Mouse (Mus musculus) lung, embryonic 14.5 days (tissue): Measurements from ENCODE around the gene Stoml1. TPM values are rescaled to one million over a fixed set of nuclear protein-coding genes. Genes with fewer than 3 reads are reported as not detected.
A peak's percentile ranks its signal among the peaks of the same experiment; 100 is the strongest.

Experiments
- ATAC-seq: fragments of 200-750 bp; cut with Nextera tagmentation; 2 replicates; pipeline ENCODE4 v1.8.0; 2017; ENCODE audit warnings: mild to moderate bottlenecking, moderate TSS enrichment, moderate library complexity; ENCODE audit not compliant: insufficient read depth
- DNase-seq: peaks from one replicate; pipeline ENCODE4 v3.0.0-alpha.2; 2015
- H3K27ac ChIP-seq: fragments of 300-500 bp; sonication (generic); 2 replicates; pipeline ENCODE4 v1.5.1; 2014; ENCODE audit warnings: low read depth, mild to moderate bottlenecking, moderate library complexity
- H3K27me3 ChIP-seq: fragments of 300-500 bp; sonication (generic); 2 replicates; pipeline ENCODE4 v1.6.1; 2014; ENCODE audit warnings: low read length, control low read depth; ENCODE audit not compliant: insufficient read depth
- H3K36me3 ChIP-seq: fragments of 300-500 bp; sonication (generic); 2 replicates; pipeline ENCODE4 v1.6.1; 2014; ENCODE audit warnings: control low read depth; ENCODE audit not compliant: insufficient read depth
- H3K4me1 ChIP-seq: fragments of 300-500 bp; sonication (generic); 2 replicates; pipeline ENCODE4 v1.6.1; 2014; ENCODE audit warnings: antibody characterized with exemption, control low read depth; ENCODE audit not compliant: insufficient read depth
- H3K4me2 ChIP-seq: fragments of 300-500 bp; sonication (generic); 2 replicates; pipeline ENCODE4 v1.6.1; 2014; ENCODE audit warnings: mild to moderate bottlenecking
- H3K4me3 ChIP-seq: fragments of 300-500 bp; sonication (generic); 2 replicates; pipeline ENCODE4 v1.5.1; 2014; ENCODE audit warnings: low read depth, low read length
- H3K9ac ChIP-seq: fragments of 300-500 bp; sonication (generic); 2 replicates; pipeline ENCODE4 v1.6.1; 2014
- H3K9me3 ChIP-seq: fragments of 300-500 bp; sonication (generic); 2 replicates; pipeline ENCODE4 v1.6.1; 2016; ENCODE audit warnings: low read depth, low read length, control low read depth
- CTCF ChIP-seq: IDR thresholded peaks from 2 replicates; pipeline ENCODE4 v1.5.1; 2016; ENCODE audit warnings: antibody characterized with exemption, low read depth
- WGBS: fragments of 180-500 bp; shearing (Covaris S2); extraction: QIAGEN DNeasy Blood & Tissue Kit; methylation state at CpG from one replicate; pipeline ENCODE4 v1.1.7; 2014; 5-methylcytosine and 5-hydroxymethylcytosine counted together
- polyA plus RNA-seq: library from polyadenylated mRNA; unstranded; fragments of >200 nt; fragmentation: Nextera tagmentation; extraction: Ambion mirVana; gene quantifications from 2 replicates; pipeline ENCODE4 v1.2.1, GENCODE M21; 2014

Stoml1 gene
- polyA plus RNA-seq, 1 experiment from 2014 or later: 27.1 TPM

DNA sequence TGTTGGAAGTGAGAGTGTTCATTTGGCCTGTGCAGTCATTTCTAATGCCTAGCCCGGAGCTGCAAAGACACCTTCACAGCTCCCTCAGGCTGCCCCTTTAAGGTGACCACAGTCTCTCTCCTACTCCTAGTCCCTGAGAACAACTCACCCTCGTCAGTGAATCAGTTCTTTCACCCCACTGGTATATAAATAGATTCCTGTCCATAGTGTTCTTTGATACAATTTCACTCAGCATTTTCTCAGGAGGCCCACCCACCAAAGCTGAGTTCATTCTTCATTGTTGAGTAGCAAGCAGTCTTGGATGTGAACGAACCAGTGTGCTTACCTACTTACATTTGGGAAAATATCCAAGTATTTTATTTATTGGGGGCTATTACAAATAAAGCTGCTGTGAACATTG is 21.7 kb downstream of the Stoml1 start:
- no peak overlapping the region for H3K9ac ChIP-seq
- no peaks in the 10 kb centered on the region for H3K27me3 ChIP-seq
- H3K36me3 ChIP-seq: no peaks in the 10 kb centered on the region
- WGBS: 27% methylated on average over 3 of the region's 3 CpGs
- H3K4me2 ChIP-seq: peak overlapping the region; percentile 42; the same call in 1 of the 2 replicates
- 0 out of 2 replicates have a peak, but pooled peaks have one; percentile 7 for ATAC-seq
- peak overlapping the region; percentile 77 for H3K27ac ChIP-seq
- peaks cover 14% of the 10 kb centered on the region for H3K4me1 ChIP-seq
- H3K4me3 ChIP-seq: no peak overlapping the region
- TF ChIP-seq CTCF: no peak
- DNase-seq: no peak
- no peaks in the 10 kb centered on the region for H3K9me3 ChIP-seq

DNA sequence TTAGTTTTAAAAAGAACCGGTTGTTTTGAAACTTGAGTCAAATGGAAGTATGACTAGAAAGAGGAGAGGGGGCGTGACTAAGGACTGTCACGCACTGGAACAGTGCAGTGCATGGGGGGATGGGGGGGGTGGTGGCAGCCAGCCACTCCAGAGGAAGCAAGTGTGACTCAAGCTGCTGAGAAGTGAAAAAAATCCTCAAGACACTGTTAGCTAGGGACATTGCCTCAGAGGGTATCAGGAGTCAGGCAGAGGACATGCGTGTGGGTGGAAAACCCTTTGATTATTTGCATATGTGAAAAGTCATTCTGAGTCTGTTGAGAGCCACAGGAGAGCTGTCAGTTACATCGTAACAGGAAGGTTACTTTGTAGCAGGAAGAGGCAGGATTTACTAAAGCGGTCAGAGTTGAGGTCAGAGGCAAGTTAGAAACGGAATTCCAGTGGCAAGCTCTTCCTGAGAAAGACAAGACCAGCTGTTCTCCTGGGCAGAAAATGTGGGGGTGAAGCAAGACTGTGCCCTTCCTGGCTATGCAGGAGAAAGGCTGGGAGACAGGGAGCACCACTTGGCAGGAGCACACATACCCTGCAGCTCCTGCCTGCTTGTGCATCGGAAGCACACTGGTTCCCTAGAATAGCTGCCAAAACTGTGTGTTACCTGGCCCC is 22.3 kb downstream of the Stoml1 start:
- Histone ChIP-seq H3K36me3 (no peaks in the 10 kb centered on the region), H3K4me2 (peak overlapping the region; percentile 42), H3K27me3 (no peaks in the 10 kb centered on the region), H3K4me1 (peaks cover 14% of the 10 kb centered on the region), H3K9me3 (no peaks in the 10 kb centered on the region), H3K27ac (peak overlapping the region; percentile 77), H3K4me3 (no peak overlapping the region), H3K9ac (peak overlapping the region; percentile 3; the same call in 1 of the 2 replicates)
- ATAC-seq: peak; percentile 92
- peak; percentile 83 for DNase-seq
- TF ChIP-seq CTCF: no peak
- 3% methylated on average over 8 of the region's 8 CpGs for WGBS

GRCm38 (mm10) chr9:58275797-58276196 is 22.8 kb downstream of the Stoml1 start:
- TF ChIP-seq CTCF: 0 out of 2 replicates have a peak, but pooled peaks have one; percentile 4
- no peak overlapping the region for H3K4me3 ChIP-seq
- WGBS: 65% methylated on average over 3 of the region's 3 CpGs

DNA sequence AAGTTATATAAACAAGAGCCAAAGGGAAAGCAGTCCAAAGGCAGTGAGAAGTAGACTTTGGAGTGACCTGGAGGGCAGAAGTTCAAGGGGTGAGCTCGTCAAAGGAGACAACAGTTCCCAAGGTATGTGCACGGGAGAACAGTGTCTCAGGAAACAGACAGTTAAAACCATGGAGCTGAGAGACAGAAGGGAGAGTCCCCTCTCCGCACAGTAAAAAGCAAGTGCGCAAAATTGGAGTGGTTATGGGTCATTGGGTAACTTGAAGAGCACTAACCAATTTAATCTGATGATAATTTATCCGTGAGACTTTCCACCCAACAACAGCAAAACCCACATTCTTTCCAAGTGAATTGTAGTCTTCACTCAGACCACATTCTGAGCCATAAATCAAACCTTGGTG is 23.4 kb downstream of the Stoml1 start:
- no peak for ATAC-seq
- no peaks in the 10 kb centered on the region for H3K27me3 ChIP-seq
- H3K4me1 ChIP-seq: peaks cover 14% of the 10 kb centered on the region
- no peak for TF ChIP-seq CTCF
- no peaks in the 10 kb centered on the region for H3K36me3 ChIP-seq
- H3K4me2 ChIP-seq: no peak overlapping the region
- 61% methylated on average over 5 of the region's 5 CpGs for WGBS
- no peak overlapping the region for H3K27ac ChIP-seq
- no peak overlapping the region for H3K4me3 ChIP-seq
- DNase-seq: no peak
- no peaks in the 10 kb centered on the region for H3K9me3 ChIP-seq
- H3K9ac ChIP-seq: no peak overlapping the region

More at GRCm38 (mm10) chr9:58275797-58276196, 22.8 kb downstream of the Stoml1 start:
- H3K36me3 ChIP-seq: no peaks in the 10 kb centered on the region
- H3K4me2 ChIP-seq: peak overlapping the region; percentile 42
- DNase-seq (no peak), ATAC-seq (no peak)
- peak overlapping the region; percentile 3; the same call in 1 of the 2 replicates for H3K9ac ChIP-seq
- H3K27me3 ChIP-seq: no peaks in the 10 kb centered on the region
- H3K27ac ChIP-seq: peak overlapping the region; percentile 77
- H3K9me3 ChIP-seq: no peaks in the 10 kb centered on the region
- H3K4me1 ChIP-seq: peaks cover 14% of the 10 kb centered on the region

DNA sequence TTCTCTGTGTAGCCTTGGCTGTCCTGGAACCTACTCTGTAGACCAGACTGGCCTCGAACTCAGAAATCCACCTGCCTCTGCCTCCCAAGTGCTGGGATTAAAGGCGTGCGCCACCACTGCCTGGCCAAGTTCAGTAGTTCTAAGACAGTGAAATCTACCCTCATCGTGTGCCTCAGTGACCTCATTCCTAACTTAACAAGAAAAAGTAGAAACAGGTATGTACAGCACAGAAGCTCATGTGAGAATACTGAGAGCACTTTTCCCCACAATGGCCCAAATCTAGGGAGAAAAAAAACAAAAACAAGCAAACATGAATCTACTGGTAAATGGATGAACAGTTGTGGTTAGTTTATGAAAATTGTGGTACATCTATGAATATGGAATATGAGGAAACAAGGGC is 25.3 kb downstream of the Stoml1 start:
- no peak overlapping the region for H3K27ac ChIP-seq
- DNase-seq (no peak), ATAC-seq (no peak)
- peaks cover 14% of the 10 kb centered on the region for H3K4me1 ChIP-seq
- no peak for TF ChIP-seq CTCF
- H3K4me2 ChIP-seq: no peak overlapping the region
- H3K9ac ChIP-seq: no peak overlapping the region
- no peak overlapping the region for H3K4me3 ChIP-seq
- no peaks in the 10 kb centered on the region for H3K9me3 ChIP-seq
- no peaks in the 10 kb centered on the region for H3K27me3 ChIP-seq
- no peaks in the 10 kb centered on the region for H3K36me3 ChIP-seq
- 90% methylated on average over 4 of the region's 4 CpGs for WGBS

DNA sequence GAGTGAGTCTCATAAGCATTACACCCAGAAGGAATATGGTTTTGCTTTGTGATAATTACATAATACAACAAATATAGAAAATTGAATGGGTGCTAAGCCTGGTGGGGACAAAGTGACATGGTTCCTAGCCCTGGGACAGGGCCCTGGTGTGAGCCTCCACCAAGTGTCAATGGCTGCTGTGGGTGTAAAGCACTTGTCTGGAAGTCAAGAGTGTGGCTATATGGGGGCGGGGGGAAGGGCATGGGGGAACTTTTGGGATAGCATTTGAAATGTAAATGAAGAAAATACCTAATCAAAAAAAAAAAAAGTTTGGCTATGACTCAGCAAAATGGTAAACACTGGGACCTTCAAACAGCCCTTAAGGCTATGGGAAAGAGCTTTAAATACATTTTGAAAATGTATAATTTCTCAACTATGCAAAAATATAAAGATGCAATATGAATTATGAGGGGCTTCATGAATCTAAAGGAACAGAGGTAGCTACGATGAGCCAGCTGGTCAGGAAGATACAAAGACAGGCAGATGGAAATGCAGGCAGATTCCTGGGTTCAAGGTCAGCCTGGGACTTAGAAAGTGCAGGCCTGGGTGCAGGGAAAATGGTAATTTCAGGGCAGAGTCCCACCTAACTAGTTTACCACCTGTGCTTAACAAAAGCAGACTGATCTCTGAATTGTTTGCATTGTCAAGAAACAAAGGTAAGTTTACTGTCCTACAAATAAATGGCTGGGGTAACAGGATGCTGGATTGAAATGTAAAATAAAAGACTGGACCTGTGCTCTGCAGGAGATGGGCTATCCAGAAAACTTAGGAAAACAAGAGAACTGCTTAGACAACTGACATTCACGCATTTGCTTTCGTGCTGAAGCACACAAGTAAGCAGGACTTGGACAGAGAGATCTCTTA is 26.1 kb downstream of the Stoml1 start:
- no peak overlapping the region for H3K9ac ChIP-seq
- no peak overlapping the region for H3K4me3 ChIP-seq
- whole genome bisulfite sequencing: 54% methylated on average over 4 of the region's 4 CpGs
- no peak for TF ChIP-seq CTCF
- no peak for DNase-seq
- no peak for ATAC-seq
- H3K4me1 ChIP-seq: peaks cover 14% of the 10 kb centered on the region
- H3K27me3 ChIP-seq: no peaks in the 10 kb centered on the region
- H3K4me2 ChIP-seq: no peak overlapping the region
- H3K9me3 ChIP-seq: no peaks in the 10 kb centered on the region
- no peak overlapping the region for H3K27ac ChIP-seq
- H3K36me3 ChIP-seq: no peaks in the 10 kb centered on the region

DNA sequence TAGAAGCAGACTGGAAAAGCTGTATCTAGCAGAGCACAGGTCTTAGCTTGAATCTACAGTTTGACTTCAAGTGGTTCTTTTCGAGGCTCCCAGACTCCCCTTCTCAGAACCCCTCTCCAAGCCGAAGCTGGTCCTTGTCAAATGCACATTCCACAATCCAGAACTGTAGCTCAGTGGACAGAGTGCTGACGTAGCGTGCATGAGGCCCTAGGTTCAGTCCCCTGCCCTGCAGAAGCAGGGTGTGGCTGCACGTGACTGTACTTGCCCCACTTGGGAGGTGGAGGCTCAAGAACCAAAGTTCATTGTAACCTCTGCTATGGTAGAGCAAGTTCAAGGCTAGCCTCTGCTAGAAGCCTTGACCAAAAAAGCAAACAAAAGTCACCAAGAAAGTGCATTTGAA is 26.8 kb downstream of the Stoml1 start:
- Histone ChIP-seq H3K4me2 (no peak overlapping the region), H3K9me3 (no peaks in the 10 kb centered on the region), H3K36me3 (no peaks in the 10 kb centered on the region), H3K4me3 (no peak overlapping the region), H3K4me1 (peaks cover 10% of the 10 kb centered on the region), H3K27me3 (no peaks in the 10 kb centered on the region), H3K27ac (no peak overlapping the region), H3K9ac (no peak overlapping the region)
- ATAC-seq: no peak
- no peak for TF ChIP-seq CTCF
- DNase-seq: peak; percentile 19
- 40% methylated on average over 5 of the region's 5 CpGs for WGBS
